Comparison of ENCODE assay signal across 8 mouse cellular contexts in genomic region chr10:91187349-91187748, GRCm38 (mm10). TPM values are rescaled to one million over a fixed set of nuclear protein-coding genes. Genes with fewer than 3 reads are reported as not detected.
DNase-seq lines count a peak whose midpoint lies in the region; ATAC-seq and TF ChIP-seq lines count a peak whose summit lies in the region.

No protein-coding gene starts in this region.

- peaks cover 2% of the 10 kb centered on the region; the same call in 1 of the 2 replicates for H3K79me2 ChIP-seq in MEL (ENCODE audit: control insufficient read depth, insufficient read depth, low read length, poor library complexity)

- TF ChIP-seq CTCF in MEL (IDR thresholded peaks at IDR 0.05 in 2 of 3, conservative IDR thresholded peaks at IDR 0.05 in 1 of 3; ENCODE audit: control insufficient read depth in 1 of 3, insufficient read depth in 1 of 3, low read depth in 2 of 3, low read length in 3 of 3, poor library complexity in 1 of 3, severe bottlenecking in 1 of 3): no peak
- no peak for TF ChIP-seq CTCF in olfactory bulb, adult 2 months (IDR thresholded peaks at IDR 0.05; ENCODE audit: insufficient read depth, low read depth, low read length)

- no peaks in the 10 kb centered on the region for H3K9me3 ChIP-seq in kidney, embryonic 15.5 days (replicated peaks)
- H3K9me3 ChIP-seq in MEL (replicated peaks; ENCODE audit: insufficient read depth, low read length): no peaks in the 10 kb centered on the region
- no peaks in the 10 kb centered on the region for H3K9me3 ChIP-seq in forebrain, embryonic 12.5 days
- H3K9me3 ChIP-seq in limb, embryonic 11.5 days (ENCODE audit: control insufficient read depth, low read length): no peaks in the 10 kb centered on the region

- H3K36me3 ChIP-seq in kidney, embryonic 15.5 days: no peaks in the 10 kb centered on the region
- peaks cover 0 to 10% of the 10 kb centered on the region in 2 experiments; a peak in 2 of 4 replicates for H3K36me3 ChIP-seq in MEL (ENCODE audit: control insufficient read depth in 1 of 2, insufficient read depth in 2 of 2, low read length in 2 of 2)
- H3K36me3 ChIP-seq in forebrain, embryonic 12.5 days (replicated peaks): no peaks in the 10 kb centered on the region
- no peaks in the 10 kb centered on the region for H3K36me3 ChIP-seq in limb, embryonic 11.5 days (ENCODE audit: control insufficient read depth, insufficient read depth, low read length)

- peak overlapping the region; percentile 90 for H3K27ac ChIP-seq in kidney, embryonic 15.5 days
- no peak overlapping the region for H3K27ac ChIP-seq in MEL (ENCODE audit: control insufficient read depth, low read depth, low read length)
- H3K27ac ChIP-seq in forebrain, embryonic 12.5 days: peak overlapping the region; percentile 91
- peak overlapping the region; percentile 63 for H3K27ac ChIP-seq in limb, embryonic 11.5 days (replicated peaks; ENCODE audit: low read depth, low read length)
- peak overlapping the region; percentile 95; the same call in 1 of the 2 replicates for H3K27ac ChIP-seq in olfactory bulb, adult 2 months (ENCODE audit: insufficient read depth, low read depth, low read length)

- TF ChIP-seq POLR2A in MEL (IDR thresholded peaks at IDR 0.05; ENCODE audit: control insufficient read depth in 1 of 2, insufficient read depth in 1 of 2, low read depth in 1 of 2, low read length in 2 of 2, poor library complexity in 1 of 2): no peak
- no peak for TF ChIP-seq POLR2A in olfactory bulb, adult 2 months (IDR thresholded peaks at IDR 0.05; ENCODE audit: insufficient read depth, low read depth, low read length)

- TF ChIP-seq EP300 in MEL (IDR thresholded peaks at IDR 0.05; ENCODE audit: low read depth in 1 of 2, low read length in 2 of 2): no peak

- H3K4me1 ChIP-seq in kidney, embryonic 15.5 days: peaks cover 22% of the 10 kb centered on the region
- H3K4me1 ChIP-seq in MEL (ENCODE audit: control insufficient read depth in 1 of 2, insufficient read depth in 2 of 2, low read length in 2 of 2): peaks cover 2 to 17% of the 10 kb centered on the region in 2 experiments; a peak in 3 of 4 replicates
- peaks cover 14% of the 10 kb centered on the region for H3K4me1 ChIP-seq in forebrain, embryonic 12.5 days
- no peaks in the 10 kb centered on the region for H3K4me1 ChIP-seq in limb, embryonic 11.5 days (ENCODE audit: control insufficient read depth, insufficient read depth, low read length)
- H3K4me1 ChIP-seq in olfactory bulb, adult 2 months (ENCODE audit: control insufficient read depth, insufficient read depth, low read length): peaks cover 9% of the 10 kb centered on the region

- no peak for ATAC-seq in kidney, embryonic 15.5 days (replicated peaks; ENCODE audit: low FRiP score)
- peak; percentile 30 for ATAC-seq in forebrain, embryonic 12.5 days (ENCODE audit: low FRiP score)
- 0 out of 2 replicates have a peak, but pooled peaks have one; percentile 4 for ATAC-seq in limb, embryonic 11.5 days (ENCODE audit: insufficient number of reproducible peaks, low FRiP score, low TSS enrichment, low read depth)

- H3K9ac ChIP-seq in kidney, embryonic 15.5 days: peak overlapping the region; percentile 67
- H3K9ac ChIP-seq in MEL (ENCODE audit: control insufficient read depth, low read depth, low read length, poor library complexity, severe bottlenecking): peak overlapping the region; percentile 84
- peak overlapping the region; percentile 52 for H3K9ac ChIP-seq in forebrain, embryonic 12.5 days
- peak overlapping the region; percentile 45 for H3K9ac ChIP-seq in limb, embryonic 11.5 days (ENCODE audit: low read length)

- H3K4me3 ChIP-seq in kidney, embryonic 15.5 days (replicated peaks): peak overlapping the region; percentile 42
- H3K4me3 ChIP-seq in MEL (ENCODE audit: control insufficient read depth in 1 of 2, insufficient read depth in 1 of 2, low read depth in 2 of 2, low read length in 2 of 2): peak overlapping the region; percentile 85 to 89
- peak overlapping the region; percentile 21 for H3K4me3 ChIP-seq in forebrain, embryonic 12.5 days (replicated peaks)
- peak overlapping the region; percentile 0; the same call in 1 of the 2 replicates for H3K4me3 ChIP-seq in limb, embryonic 11.5 days (ENCODE audit: low read depth, low read length)
- peak overlapping the region; percentile 13; the same call in 1 of the 2 replicates for H3K4me3 ChIP-seq in olfactory bulb, adult 2 months (ENCODE audit: insufficient read depth, low read depth, low read length)

- DNase-seq in kidney, adult 8-10 months: no peak
- peak; percentile 36 for DNase-seq in MEL (ENCODE audit: low read depth, low spot score)
- DNase-seq in limb, embryonic 11.5 days (ENCODE audit: low spot score): peak; percentile 62
- DNase-seq in adrenal gland, postnatal 4 days (ENCODE audit: low spot score in 2 of 2): no peak
- no peak for DNase-seq in right cerebral cortex, postnatal 4 days

- H3K4me2 ChIP-seq in kidney, embryonic 15.5 days: peak overlapping the region; percentile 58
- H3K4me2 ChIP-seq in forebrain, embryonic 12.5 days: peak overlapping the region; percentile 43
- H3K4me2 ChIP-seq in limb, embryonic 11.5 days (ENCODE audit: low read depth, severe bottlenecking): peak overlapping the region; percentile 27

- TF ChIP-seq RAD21 in MEL (IDR thresholded peaks at IDR 0.05; ENCODE audit: low read depth, low read length): no peak

- H3K27me3 ChIP-seq in kidney, embryonic 15.5 days: no peaks in the 10 kb centered on the region
- H3K27me3 ChIP-seq in MEL (ENCODE audit: control insufficient read depth in 1 of 2, insufficient read depth in 2 of 2, low read length in 2 of 2): no peaks in the 10 kb centered on the region
- H3K27me3 ChIP-seq in forebrain, embryonic 12.5 days: no peaks in the 10 kb centered on the region; the same call in 1 of the 2 replicates
- H3K27me3 ChIP-seq in limb, embryonic 11.5 days (ENCODE audit: control insufficient read depth, insufficient read depth, low read length): no peaks in the 10 kb centered on the region

- 29% methylated on average over 10 of the region's 10 CpGs for WGBS in kidney, embryonic 15.5 days
- 8% methylated on average over 10 of the region's 10 CpGs for WGBS in forebrain, embryonic 12.5 days
- WGBS in limb, embryonic 11.5 days: 33% methylated on average over 10 of the region's 10 CpGs
- WGBS in olfactory bulb, adult 2 months: 8% methylated on average over 10 of the region's 10 CpGs

TF ChIP-seq in MEL, 35 proteins besides CTCF, POLR2A, EP300 and RAD21:
- TF ChIP-seq SIN3A (IDR thresholded peaks at IDR 0.05; ENCODE audit: low read length): no peak
- TF ChIP-seq POLR2AphosphoS5 (IDR thresholded peaks at IDR 0.05; ENCODE audit: borderline replicate concordance, low read depth, low read length): no peak
- TF ChIP-seq ETS1 (IDR thresholded peaks at IDR 0.05; ENCODE audit: low read depth, low read length): no peak

RNA-seq across cellular contexts. Expression of gene Tmpo, which starts 6.2 kb away (rescaled TPM):
- 228 and 250 TPM in 2 replicates for polyA plus RNA-seq in kidney, embryonic 15.5 days (2015; fragmentation: Nextera tagmentation; extraction: Ambion mirVana)
- 211 and 225 TPM in 2 replicates for total RNA-seq in MEL (2012; rRNA removed)
- 100 to 1,000 TPM; 215 to 219 TPM for polyA plus RNA-seq in MEL (2012; ENCODE audit: insufficient read depth in 1 of 2, insufficient read length in 2 of 2, low read depth in 1 of 2, low replicate concordance in 2 of 2, missing spikeins in 1 of 2)
- 426 and 438 TPM in 2 replicates for polyA plus RNA-seq in forebrain, embryonic 12.5 days (2016; fragmentation: Nextera tagmentation; extraction: Ambion mirVana)
- polyA plus RNA-seq in limb, embryonic 11.5 days (2014; fragmentation: Nextera tagmentation; extraction: Ambion mirVana): 359 and 371 TPM in 2 replicates
- polyA plus RNA-seq in olfactory bulb, adult 2 months (2012; ENCODE audit: insufficient read depth, insufficient read length, low replicate concordance, missing spikeins): 183 and 204 TPM in 2 replicates
- 100 to 1,000 TPM; 203 to 231 TPM for total RNA-seq in adrenal gland, postnatal 4 days (2021)

Comparison
In these comparisons a context has a peak if more than half of its experiments do, and no peak if none do; other contexts are left out.
1. H3K4me3 ChIP-seq: peak in every context shown above with its lines; median percentile 87 in MEL; 42 in kidney, embryonic 15.5 days; 21 in forebrain, embryonic 12.5 days; 13 in olfactory bulb, adult 2 months; 0 in limb, embryonic 11.5 days.
2. DNase-seq: peak in MEL (single experiment) and limb, embryonic 11.5 days (single experiment); none in kidney, adult 8-10 months (0 of 2), adrenal gland, postnatal 4 days (0 of 2) and right cerebral cortex, postnatal 4 days (single experiment).
3. Peak in every context shown above with its lines, with median percentiles within 50 percentile points of each other: H3K4me2 ChIP-seq and H3K9ac ChIP-seq.